Mouse (Mus musculus): ENCODE measurements around the gene Anp32a.

GRCm38 (mm10) chr9:62364831-62365230 is 23.7 kb downstream of the Anp32a start:
- no peak for TF ChIP-seq POLR2A (IDR thresholded peaks at IDR 0.05; ENCODE audit: insufficient read depth, low read depth, low read length)
- no peak for TF ChIP-seq EP300 (IDR thresholded peaks at IDR 0.05; ENCODE audit: insufficient read depth, low read depth, low read length)
- no peak for TF ChIP-seq CTCF (IDR thresholded peaks at IDR 0.05)

All from heart, adult 2 months (tissue).